Mouse (Mus musculus): ENCODE measurements around the gene Lrig1.

GRCm38 (mm10) chr6:94634274-94634673, 65.7 kb downstream of the Lrig1 start:
- no peak for TF ChIP-seq POLR2A (IDR thresholded peaks at IDR 0.05; ENCODE audit: low read depth, low read length)
- no peak for TF ChIP-seq CTCF (conservative IDR thresholded peaks at IDR 0.05; ENCODE audit: insufficient read depth, insufficient read length, low read depth, low read length)

Data from kidney, adult 2 months (tissue).